Mouse (Mus musculus) cerebellum, postnatal 10 days (tissue): ENCODE data around the gene Klf3.

Source experiments
- DNase-seq, 2 experiments: peaks; one replicate each; pipeline ENCODE4 v3.0.0; 2021; ENCODE audit warnings: mixed read lengths in 2 of 2

Klf3 gene

GRCm38 (mm10) chr5:64810860-64811499, 7.8 kb downstream of the Klf3 start:
- DNase-seq: peak; percentile 54 to 63

- peak in 1 of 2 experiments; percentile 39 for DNase-seq
These were observed 8.4 kb downstream of the Klf3 start for GRCm38 (mm10) chr5:64811500-64812123.

DNA sequence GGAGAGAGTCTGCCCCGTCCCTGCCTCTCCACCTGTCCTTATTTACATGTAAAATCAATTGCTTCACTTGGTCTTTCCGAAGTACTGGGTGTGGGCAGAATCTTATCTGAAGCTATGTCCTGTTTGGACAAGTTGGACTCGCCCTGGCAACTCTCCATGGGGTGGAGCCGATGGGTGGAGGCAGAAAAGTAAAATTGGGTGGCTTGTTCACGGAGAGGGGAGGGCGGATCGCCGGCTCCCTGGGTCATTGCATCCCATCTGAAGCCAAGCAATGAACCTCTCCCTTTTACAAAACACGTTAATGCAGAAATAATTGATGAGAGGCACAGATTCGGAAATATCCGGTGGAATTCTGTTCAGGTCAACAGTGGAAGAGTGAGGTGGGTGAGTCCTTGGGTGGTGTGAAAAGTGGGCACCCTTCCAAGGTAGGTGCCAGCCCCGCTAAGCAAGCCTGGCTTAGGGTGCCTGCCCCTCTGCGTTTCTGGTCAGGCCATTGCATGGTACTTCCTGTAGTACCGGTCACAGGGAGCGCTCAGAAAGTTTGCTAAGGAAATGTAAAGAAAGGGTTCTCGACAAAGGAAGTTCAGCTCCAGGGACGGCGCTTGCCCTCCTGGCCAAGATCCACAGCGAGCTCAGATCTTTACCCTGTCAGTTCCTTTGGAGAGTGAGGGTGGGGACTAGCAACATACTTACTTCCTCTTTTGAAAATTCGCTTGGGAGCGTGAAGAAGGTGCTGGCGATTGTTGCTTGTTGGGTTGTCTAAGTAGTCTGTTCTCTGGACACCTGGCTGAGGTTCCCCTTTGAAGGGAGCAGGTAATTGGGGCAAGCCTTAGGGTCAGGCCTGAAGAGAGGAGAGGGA, 9.2 kb downstream of the Klf3 start:
- peak; percentile 58 to 64 for DNase-seq

- DNase-seq: no peak
These were observed 9.8 kb downstream of the Klf3 start for GRCm38 (mm10) chr5:64812983-64813304.

DNA sequence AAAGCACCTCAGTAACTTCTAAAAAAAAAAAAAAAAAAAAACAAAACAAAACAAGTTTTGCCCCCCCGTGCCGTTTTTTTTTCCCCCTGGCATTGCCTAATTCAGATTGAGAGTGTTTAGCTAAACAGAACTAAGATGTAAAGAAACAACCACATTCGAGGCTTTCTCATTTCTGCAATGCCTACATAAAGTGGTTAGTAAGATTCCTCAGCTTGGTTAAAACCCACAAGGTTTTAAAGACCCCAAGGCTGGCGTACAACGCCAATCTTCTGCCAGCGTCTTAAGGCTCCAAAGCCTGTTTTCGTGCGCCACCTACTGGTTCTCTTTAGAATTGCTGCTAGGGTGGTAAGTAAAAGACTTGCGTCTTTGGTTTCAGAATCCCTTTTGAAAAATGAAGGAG, 10.2 kb downstream of the Klf3 start:
- peak; percentile 94 to 97 for DNase-seq

GRCm38 (mm10) chr5:64814416-64814815, 11.2 kb downstream of the Klf3 start:
- no peak for DNase-seq

DNA sequence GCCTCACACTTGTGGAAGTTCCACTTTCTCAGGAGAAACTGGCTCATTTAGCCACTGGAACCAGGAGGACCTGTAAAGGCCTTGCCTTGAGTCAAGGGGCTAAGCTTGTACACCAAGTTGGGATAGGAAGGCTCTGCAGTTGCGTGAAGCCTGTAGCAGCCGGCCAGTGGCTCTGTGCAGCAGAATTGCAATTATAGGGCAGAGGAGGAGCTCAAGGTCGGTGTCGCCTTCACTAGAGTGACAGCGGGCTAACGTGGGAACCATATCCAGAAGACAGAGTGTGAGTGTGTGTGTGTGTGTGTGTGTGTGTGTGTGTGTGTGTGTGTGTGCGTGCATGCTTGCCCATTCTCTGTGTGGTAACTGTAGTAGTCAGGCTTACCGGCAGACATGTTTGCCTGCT, 12.4 kb downstream of the Klf3 start:
- no peak for DNase-seq

DNA sequence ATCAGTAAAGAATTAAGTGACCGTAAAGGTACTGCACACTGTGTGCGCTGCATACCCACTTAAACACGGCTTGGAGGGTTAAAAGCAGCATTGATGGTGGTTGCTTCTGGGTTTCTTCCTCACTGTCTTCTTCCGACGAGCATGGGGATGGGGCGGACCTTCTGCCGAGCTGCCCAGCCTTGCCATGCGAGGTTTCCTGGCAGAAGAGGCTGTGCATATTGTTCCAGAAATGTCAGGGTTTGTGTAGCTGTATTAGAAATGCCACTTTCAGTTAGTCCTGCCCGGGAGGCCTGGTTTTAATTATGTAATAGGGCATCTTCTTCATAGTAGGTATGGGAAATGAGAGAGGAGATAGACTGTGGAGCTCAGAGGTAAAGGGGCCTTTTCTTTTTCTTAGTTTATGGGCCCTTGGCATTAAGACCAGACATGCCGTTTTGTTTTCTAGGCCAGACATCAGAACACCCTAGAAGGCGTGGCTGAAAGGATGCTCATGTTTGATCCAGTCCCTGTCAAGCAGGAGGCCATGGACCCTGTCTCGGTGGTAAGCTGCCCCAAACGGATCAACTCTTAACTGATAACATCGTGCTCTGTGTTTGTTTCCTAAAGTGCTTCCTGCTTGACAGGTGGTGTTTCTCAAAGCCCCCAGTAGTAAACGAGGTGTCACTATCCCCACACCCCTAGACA, 13.2 kb downstream of the Klf3 start:
- DNase-seq: peak; percentile 60 to 63

DNA sequence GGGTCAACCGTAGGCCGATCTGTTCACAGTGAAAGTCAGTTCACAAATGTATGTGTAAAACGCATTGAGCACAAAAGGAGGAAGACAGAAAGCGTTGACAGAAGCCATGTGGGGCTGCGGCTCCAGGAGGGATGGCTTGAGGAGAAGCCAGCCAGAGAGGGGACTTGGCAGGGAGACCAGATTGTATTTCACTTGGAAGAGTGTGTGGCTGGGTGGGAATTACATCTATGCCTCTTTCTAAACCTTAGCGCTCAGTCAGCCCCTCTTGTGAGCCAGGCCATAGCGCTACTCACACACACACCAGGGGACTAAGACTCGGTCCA, 13.7 kb downstream of the Klf3 start:
- DNase-seq: peak; percentile 62 to 71

DNA sequence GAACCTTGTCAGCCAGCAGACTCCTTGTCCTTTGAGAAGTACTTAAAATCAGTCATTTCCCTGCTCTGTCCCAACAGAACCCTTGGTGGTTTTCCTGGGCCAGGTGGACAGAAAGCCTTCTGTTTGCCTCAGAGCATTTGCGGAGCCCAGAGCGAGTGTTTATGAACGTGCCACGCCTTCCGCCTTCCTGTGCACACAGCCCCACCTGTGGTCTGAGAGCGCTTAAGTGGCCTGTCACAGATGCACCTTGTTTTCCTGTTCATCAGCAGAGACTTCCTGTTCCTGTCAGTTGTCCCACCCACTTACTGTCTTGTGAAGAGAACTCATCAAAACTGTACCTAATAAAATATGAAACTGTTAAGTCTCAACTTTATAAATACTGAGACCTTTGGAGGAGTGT, 16.2 kb downstream of the Klf3 start:
- DNase-seq: no peak

- peak in 1 of 2 experiments; percentile 41 for DNase-seq
These were observed 16.9 kb downstream of the Klf3 start for GRCm38 (mm10) chr5:64820138-64820537.

- no peak for DNase-seq
These were observed 18.1 kb downstream of the Klf3 start for GRCm38 (mm10) chr5:64821294-64821693.

- no peak for DNase-seq
These were observed 18.8 kb downstream of the Klf3 start for GRCm38 (mm10) chr5:64821964-64822363.

DNA sequence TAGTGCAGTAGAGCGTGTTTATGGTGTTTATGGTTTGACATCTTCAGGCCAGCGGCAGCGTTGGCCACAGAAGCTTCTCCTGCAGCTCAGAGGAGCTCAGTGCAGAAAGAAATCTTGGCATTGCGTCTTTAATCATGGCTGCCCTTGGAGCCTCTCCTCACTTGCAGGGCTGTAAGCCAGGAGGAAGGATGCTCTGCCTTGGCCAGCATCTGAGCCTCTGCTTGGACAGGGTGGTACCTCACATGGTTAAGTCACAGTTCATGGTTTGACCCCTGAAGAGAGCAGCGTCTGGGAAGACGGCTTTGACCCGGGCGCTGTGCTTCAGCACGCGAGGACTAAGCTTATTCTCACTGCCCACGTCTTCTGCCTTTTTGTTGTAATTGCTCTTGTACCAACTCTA, 20.2 kb downstream of the Klf3 start:
- peak; percentile 65 to 78 for DNase-seq

DNA sequence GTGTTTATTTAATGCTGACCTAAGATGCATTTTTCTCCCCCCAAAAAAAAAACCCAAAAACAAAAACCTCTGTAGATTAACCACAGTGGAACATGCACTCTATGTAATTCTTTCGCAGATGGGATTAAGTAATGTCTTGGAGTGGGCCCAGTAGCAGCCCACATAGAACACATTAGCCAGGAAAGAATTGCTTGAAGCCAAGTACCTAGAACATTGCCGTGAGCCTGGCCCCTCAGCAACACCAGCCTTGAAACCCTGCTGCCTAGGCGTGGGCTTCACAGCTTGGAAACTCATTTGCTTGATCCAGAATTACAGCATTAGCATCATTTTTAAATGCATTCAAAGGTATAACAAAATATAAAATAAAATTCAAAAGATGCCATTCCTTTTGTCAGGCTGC, 21.6 kb downstream of the Klf3 start:
- DNase-seq: no peak

GRCm38 (mm10) chr5:64825496-64825895, 22.3 kb downstream of the Klf3 start:
- DNase-seq: no peak

- DNase-seq: no peak
These were observed 24.0 kb downstream of the Klf3 start for GRCm38 (mm10) chr5:64827151-64827550.

- DNase-seq: no peak
These were observed 25.1 kb downstream of the Klf3 start for GRCm38 (mm10) chr5:64828314-64828713.

GRCm38 (mm10) chr5:64829606-64830005, 26.4 kb downstream of the Klf3 start:
- DNase-seq: no peak

DNA sequence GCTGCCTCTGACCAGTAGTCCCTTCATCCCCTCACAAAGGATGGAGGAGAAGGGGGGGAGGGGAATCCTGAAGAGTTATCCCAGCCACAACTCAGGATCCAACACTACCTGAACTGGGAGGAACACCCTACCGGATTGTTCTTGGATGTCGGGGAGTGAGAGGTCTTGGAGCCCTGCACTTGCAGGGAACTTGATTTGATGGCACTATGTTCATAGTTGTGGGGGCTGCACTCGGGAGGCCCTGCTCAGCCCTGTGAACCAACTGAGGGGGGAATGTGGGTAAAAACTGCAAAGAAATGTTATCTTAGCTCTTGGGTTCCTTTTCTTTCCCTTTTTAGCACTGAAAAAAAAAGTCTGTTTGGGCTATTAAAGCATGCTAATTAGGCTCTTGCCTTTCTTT, 27.6 kb downstream of the Klf3 start:
- DNase-seq: no peak

DNA sequence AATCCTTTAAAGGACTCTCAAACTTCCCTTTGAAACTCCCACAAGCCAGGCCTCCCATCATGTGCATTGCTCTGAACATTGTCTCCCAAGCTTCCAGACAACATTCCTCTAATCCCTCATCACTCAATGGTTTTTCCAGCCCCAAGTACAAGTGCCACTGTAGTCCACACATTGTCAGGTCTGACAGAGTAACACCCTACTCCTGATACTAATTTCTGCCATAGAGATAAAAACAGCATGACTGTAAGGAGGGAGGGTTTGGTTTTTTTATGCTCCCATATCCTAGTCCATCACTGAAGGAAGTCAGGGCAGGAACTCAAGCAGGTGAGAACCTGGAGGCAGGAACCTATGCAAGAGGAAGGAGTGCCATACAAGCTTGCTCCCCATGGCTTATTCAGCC, 30.2 kb downstream of the Klf3 start:
- no peak for DNase-seq

DNA sequence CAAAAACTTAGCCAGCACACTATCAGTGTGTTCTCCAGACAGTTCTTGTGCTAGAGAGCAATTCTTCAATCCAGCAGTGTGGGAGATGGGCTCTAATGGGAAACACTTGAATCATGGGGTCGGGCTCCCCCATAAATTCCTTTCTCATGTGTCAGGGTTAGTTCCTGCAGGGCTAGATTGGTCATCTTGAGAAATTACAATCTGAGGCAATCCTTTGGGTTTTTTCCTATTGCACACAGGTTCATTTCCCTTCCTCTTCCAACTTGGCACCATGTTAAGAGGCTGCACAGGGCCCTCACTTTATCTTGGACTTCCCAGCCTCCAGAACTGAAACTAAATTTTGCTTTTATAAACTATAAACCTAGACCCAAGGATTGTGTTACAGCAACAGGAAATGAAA, 31.0 kb downstream of the Klf3 start:
- DNase-seq: no peak

GRCm38 (mm10) chr5:64835295-64835694, 32.1 kb downstream of the Klf3 start:
- no peak for DNase-seq
